Mouse (Mus musculus) monocyte, adult 59 days (primary cell): Measurements from ENCODE around the gene Hspb11. TPM values are rescaled to one million over a fixed set of nuclear protein-coding genes. Genes with fewer than 3 reads are reported as not detected.

Experiments
- total RNA-seq, 2 experiments: library from RNA; stranded (reverse); gene quantifications; one replicate each; pipeline ENCODE4 v1.2.4; 2023

Hspb11 gene
- 10 to 100 TPM; 14.1 to 15.1 TPM for total RNA-seq

DNA sequence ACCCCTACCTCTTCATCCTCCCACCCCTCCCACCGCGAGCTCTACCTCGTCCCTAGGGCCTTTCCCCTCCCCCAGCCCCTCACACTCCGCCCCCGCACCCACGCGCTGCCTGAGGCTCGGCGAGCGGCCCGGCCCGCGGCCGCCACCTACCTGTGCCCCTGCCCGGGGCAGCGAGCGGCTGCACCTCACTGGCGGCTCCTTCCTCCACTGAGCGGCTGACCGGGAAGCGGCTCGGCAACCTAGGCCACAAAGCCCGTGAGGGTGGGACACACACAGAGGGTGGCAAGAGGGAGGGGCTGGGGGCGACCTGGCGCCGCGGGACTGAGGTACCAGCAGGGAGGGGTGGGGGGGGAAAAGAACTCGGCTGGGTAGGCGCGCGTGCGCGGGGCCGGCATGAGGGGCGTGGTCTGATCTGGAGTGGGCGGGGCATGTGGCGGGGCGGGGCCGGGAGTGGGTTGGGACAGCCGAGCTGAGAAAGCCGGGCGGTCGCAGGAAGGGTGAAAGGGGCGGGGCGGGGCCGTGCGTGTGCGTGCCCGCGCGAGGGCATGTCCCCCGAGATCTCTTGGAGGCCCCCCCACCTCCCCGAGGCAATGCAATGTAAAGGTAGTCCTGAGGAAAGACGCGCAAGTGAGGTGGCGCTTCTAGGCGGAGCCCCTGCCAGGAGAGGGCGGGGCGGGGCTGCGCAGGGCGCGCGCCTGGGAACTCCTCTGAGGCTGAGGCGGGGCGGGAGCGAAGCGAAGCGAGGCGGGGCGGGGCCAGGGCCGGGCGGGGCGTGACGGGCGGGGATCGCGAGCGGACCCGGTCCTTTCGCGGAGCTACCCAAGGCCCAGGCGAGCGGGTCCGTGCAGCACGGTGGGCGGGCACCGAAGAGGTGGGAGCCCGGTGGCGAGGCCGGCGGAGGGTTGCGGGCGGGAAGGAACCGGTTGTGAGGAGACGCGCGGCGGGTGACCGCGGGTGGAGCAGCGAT is at the start of gene Hspb11, which contains the start of gene Lrrc42:
TSS of gene Hspb11 (plus strand) at position 469 of the 967 bp plus-strand sequence.
TSS of gene Lrrc42 (minus strand) at position 408 of the 967 bp plus-strand sequence.

DNA sequence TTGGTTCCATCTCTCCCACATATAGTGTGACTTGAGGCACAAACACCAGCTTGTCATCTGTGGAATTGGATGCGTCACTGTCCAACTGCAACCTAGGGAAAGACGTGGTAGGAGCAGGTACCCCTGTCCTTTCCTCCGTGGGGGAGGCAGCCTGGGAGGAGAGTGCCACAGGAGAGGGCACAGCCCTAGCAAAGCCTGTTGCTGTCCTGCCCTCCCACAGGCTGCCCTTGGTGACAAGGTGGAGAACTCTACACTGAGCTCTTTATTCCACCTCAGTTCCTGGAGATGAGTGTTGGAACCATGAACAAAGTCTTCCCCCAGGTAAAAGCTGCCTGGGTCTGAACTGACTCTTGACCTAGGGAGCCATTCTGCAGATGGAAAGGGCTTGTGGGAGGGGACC is 44.5 kb upstream of the Hspb11 start, which contains the start of gene Ldlrad1:
TSS of gene Ldlrad1 (plus strand) at position 301 of the 400 bp plus-strand sequence.

DNA sequence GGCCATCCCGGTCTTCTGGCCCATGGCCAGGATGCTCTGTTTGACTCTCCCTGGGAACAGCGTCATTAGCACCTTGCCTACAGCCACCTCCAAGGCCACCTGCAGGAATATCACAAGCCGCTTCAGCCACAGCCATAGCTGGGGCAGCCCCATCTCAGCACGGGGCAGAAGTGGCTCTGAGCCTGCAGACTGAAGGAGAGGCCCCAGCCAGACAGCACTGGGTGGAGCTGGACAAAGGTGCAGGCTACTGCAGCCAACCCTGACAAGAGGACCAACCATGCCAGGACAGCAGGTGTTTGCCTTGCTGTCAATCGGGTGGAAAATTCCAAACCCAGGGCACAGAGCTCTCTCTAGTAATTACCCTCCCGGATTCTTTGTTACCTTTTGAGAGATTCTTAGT is 53.6 kb downstream of the Hspb11 start, which contains the start of gene Dio1:
TSS of gene Dio1 (minus strand) at position 204 of the 400 bp plus-strand sequence.

DNA sequence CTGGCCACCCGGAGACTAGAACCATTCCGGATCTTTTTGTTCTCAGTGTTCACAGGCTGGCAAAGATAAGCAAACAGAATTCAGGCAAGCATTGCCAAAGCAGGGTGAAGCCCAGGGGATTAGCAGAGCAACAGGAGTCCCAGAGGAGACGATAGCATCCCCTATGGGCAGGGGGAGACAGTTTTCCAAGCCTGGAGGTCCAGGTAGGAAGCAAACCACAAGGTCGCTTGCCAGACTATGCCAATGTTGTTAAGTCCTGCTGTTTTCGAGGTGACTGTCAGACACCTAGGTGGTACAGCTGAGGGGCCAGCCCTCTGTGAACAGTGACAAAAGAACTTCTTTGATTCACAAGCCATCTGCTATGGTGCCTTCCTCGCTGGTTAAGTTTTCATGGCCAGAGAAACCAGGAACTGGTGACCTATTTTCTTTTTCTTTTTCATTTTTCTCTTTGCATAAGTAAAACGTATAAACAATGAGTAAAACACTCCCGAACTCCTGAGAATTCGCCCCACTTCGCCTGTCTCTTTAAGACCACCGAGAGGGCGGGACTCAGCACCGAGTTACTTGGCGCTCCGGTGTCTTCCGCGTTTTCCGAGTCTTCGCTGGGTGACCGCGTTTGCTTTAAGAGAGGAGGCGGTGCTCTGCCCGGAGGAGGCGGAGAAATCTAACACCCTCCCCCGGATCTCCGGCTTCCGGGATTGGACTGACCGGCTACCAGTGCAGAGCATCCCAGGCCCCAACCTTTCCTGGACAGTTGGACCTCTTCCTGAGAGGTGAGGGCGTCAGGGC is 60.5 kb downstream of the Hspb11 start, which contains the start of gene Yipf1:
TSS of gene Yipf1 (plus strand) at position 674 of the 789 bp plus-strand sequence.

Other genes with a start within 250 kb of the Hspb11 start
- 10 to 100 TPM; 37.5 to 40.3 TPM for gene Mrpl37, start 186.7 kb upstream of the Hspb11 start, total RNA-seq
- 1 to 10 TPM; 6.3 to 6.4 TPM for gene Cyb5rl, start 186.6 kb upstream of the Hspb11 start, total RNA-seq
- gene Cdcp2, start 156.7 kb upstream of the Hspb11 start, total RNA-seq: not detected
- 100 to 1,000 TPM; 146 to 157 TPM for gene Tmem59, start 75.2 kb upstream of the Hspb11 start, total RNA-seq
- gene Tceanc2, start 74.5 kb upstream of the Hspb11 start, total RNA-seq: 10 to 100 TPM; 50.4 to 50.5 TPM
- not detected for gene Ldlrad1, start 44.4 kb upstream of the Hspb11 start, total RNA-seq
- 10 to 100 TPM; 16.9 to 17.0 TPM for gene Lrrc42, start 61 bp upstream of the Hspb11 start, total RNA-seq
- not detected for gene Dio1, start 53.6 kb downstream of the Hspb11 start, total RNA-seq
- 10 to 100 TPM; 54.2 to 55.0 TPM for gene Yipf1, start 60.8 kb downstream of the Hspb11 start, total RNA-seq
- gene Ndc1, start 114.2 kb downstream of the Hspb11 start, total RNA-seq: 1 to 10 TPM; 3.0 to 4.4 TPM
- 1 to 10 TPM in 1 of 2 experiments, under 1 TPM in 1; 0.43 to 1.6 TPM for gene Glis1, start 181.0 kb downstream of the Hspb11 start, total RNA-seq